Mouse (Mus musculus) forebrain, postnatal 0 days (tissue): ENCODE results near the gene Cbx4. TPM values are rescaled to one million over a fixed set of nuclear protein-coding genes. Genes with fewer than 3 reads are reported as not detected.

Source experiments
- ATAC-seq: fragments of 200-750 bp; cut with Nextera tagmentation; 2 replicates; pipeline ENCODE4 v1.8.0; 2017; ENCODE audit warnings: mild to moderate bottlenecking, moderate library complexity
- DNase-seq: peaks from one replicate; pipeline ENCODE4 v3.0.0-alpha.2; 2015
- H3K27ac ChIP-seq: fragments of 300-500 bp; sonication (generic); 2 replicates; pipeline ENCODE4 v1.5.1; 2014; ENCODE audit warnings: low read depth, mild to moderate bottlenecking, antibody characterized with exemption, low read length, moderate library complexity, mixed read lengths
- H3K27me3 ChIP-seq: fragments of 300-500 bp; sonication (generic); 2 replicates; pipeline ENCODE4 v1.6.1; 2014; ENCODE audit warnings: mild to moderate bottlenecking, low read length, mixed read lengths; ENCODE audit not compliant: insufficient read depth
- H3K36me3 ChIP-seq: fragments of 300-500 bp; sonication (generic); 2 replicates; pipeline ENCODE4 v1.6.1; 2014; ENCODE audit warnings: mild to moderate bottlenecking, moderate library complexity; ENCODE audit not compliant: insufficient read depth
- H3K4me1 ChIP-seq: fragments of 300-500 bp; sonication (generic); 2 replicates; pipeline ENCODE4 v1.6.1; 2014; ENCODE audit warnings: antibody characterized with exemption; ENCODE audit not compliant: insufficient read depth
- H3K4me2 ChIP-seq: fragments of 300-500 bp; sonication (generic); 2 replicates; pipeline ENCODE4 v1.6.1; 2014; ENCODE audit warnings: low read depth, mild to moderate bottlenecking, moderate library complexity
- H3K4me3 ChIP-seq: fragments of 300-500 bp; sonication (generic); 2 replicates; pipeline ENCODE4 v1.5.1; 2014; ENCODE audit warnings: low read depth, low read length, mixed read lengths
- H3K9ac ChIP-seq: fragments of 300-500 bp; sonication (generic); 2 replicates; pipeline ENCODE4 v1.6.1; 2014; ENCODE audit warnings: mild to moderate bottlenecking
- H3K9me3 ChIP-seq: fragments of 300-500 bp; sonication (generic); 2 replicates; pipeline ENCODE4 v1.6.1; 2016; ENCODE audit warnings: low read length
- CTCF ChIP-seq: sonication (generic); IDR thresholded peaks from 2 replicates; pipeline ENCODE4 v1.5.1; 2016; ENCODE audit warnings: antibody characterized with exemption, control low read depth, low read depth
- WGBS: fragments of 180-500 bp; shearing (Covaris S2); extraction: QIAGEN DNeasy Blood & Tissue Kit; methylation state at CpG from one replicate; pipeline ENCODE4 v1.1.7; 2014; 5-methylcytosine and 5-hydroxymethylcytosine counted together
- polyA plus RNA-seq: library from polyadenylated mRNA; unstranded; fragments of >200 nt; fragmentation: Nextera tagmentation; extraction: Ambion mirVana; gene quantifications from 2 replicates; pipeline ENCODE4 v1.2.1, GENCODE M21; 2015
- total RNA-seq: library from RNA; depleted of rRNA; stranded (reverse); fragments of >200 nt; gene quantifications from 2 replicates; pipeline ENCODE4 v1.2.3, GENCODE M21; 2014

Gene Cbx4
- total and polyA plus RNA-seq, 2 experiments from 2014 or later, result 26.1 to 38.6 TPM

DNA sequence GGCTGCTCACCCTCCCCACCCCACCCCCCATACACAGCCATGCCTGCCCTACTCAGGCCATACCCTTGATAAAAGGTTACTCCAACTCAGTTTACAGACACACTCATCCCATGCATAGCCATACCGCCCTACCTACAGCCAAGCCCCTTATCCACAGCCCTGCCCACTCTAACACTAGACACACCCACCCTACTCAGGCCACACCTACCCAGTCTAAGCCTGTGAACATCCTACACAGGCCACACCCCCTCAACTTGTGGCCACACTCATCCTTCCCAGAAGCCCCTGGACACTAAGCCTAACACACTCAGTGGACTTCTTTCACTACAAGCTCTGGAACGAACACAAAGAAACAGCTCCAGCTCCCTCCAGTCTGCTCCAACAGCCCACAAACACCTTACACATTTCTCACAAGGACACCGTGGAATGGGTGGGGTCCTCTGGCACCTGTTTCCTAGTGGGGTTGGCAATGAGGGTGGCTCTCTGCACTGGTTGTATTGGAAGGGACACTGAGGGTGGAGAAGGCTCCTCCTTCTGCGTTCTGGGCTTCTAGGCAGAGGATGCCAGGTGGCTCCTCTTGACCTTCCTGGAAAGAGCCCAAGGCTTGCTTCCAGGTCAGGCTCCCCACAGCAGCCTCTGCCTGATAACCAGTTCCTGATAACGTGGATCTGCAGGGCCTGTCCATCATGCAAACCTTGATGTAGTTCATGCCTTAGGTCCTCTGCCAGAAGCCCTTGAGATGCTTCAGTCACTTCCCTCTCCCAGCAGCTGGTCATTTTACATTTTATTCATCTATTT, 37.7 kb upstream of the Cbx4 start:
- no peak for ATAC-seq
- Histone ChIP-seq H3K4me3 (no peak overlapping the region), H3K36me3 (no peaks in the 10 kb centered on the region), H3K4me2 (no peak overlapping the region), H3K9ac (no peak overlapping the region), H3K9me3 (no peaks in the 10 kb centered on the region), H3K27me3 (no peaks in the 10 kb centered on the region), H3K4me1 (peaks cover 4% of the 10 kb centered on the region; the same call in 1 of the 2 replicates), H3K27ac (no peak overlapping the region)
- DNase-seq, result no peak
- no peak for TF ChIP-seq CTCF
- WGBS, result 86% methylated on average over 5 of the region's 5 CpGs

DNA sequence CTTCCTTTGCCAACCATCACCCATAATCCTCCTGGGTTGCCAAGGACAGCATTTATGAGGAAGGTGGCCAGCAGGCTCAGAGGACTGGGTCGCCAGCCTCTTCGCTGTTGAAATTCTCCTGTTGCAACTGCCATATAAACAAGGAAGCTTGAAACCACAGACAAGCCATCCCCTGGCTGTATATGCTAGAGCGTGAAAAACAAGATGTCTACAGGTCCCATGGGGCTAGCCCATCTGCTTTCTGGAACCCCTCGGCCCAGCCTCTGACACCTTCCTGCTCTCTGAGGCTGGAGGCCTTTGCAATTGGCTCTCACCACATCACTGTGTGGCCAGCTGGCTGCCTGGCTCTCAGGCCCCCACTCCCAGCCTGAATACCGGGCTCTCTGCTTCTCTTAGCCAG, 36.4 kb upstream of the Cbx4 start:
- DNase-seq (no peak), ATAC-seq (no peak)
- H3K4me1 ChIP-seq, result peaks cover 5% of the 10 kb centered on the region; the same call in 1 of the 2 replicates
- H3K4me2 ChIP-seq, result no peak overlapping the region
- H3K4me3 ChIP-seq, result no peak overlapping the region
- no peak overlapping the region for H3K27ac ChIP-seq
- H3K9me3 ChIP-seq, result no peaks in the 10 kb centered on the region
- WGBS, result 86% methylated on average over 5 of the region's 5 CpGs
- no peak overlapping the region for H3K9ac ChIP-seq
- no peak for TF ChIP-seq CTCF
- H3K36me3 ChIP-seq, result no peaks in the 10 kb centered on the region
- no peaks in the 10 kb centered on the region for H3K27me3 ChIP-seq

DNA sequence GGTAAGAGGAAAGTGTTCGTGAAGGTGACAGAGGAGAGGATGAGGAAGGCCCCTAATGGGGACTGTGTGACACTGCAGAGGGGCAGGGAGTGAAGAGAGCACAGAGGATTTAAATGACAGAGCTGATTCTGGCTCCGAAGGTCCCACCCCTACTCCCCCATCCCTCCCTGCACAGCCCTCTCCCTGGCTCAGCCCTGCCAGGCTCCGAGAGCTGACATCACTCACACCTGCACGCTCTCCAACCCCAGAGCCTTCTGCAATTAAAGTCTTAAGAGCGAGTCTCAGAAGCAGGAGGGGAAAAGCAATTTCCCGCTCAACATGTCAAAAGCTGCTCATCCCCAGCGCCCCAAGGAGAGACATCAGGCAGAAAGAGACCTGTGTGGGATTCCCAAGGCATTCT, 32.9 kb upstream of the Cbx4 start:
- no peak overlapping the region for H3K27ac ChIP-seq
- H3K4me1 ChIP-seq, result 0 out of 2 replicates have a peak, but pooled peaks cover 5% of the 10 kb centered on the region
- no peaks in the 10 kb centered on the region for H3K36me3 ChIP-seq
- H3K4me3 ChIP-seq, result no peak overlapping the region
- no peaks in the 10 kb centered on the region for H3K9me3 ChIP-seq
- no peak overlapping the region for H3K9ac ChIP-seq
- TF ChIP-seq CTCF, result 0 out of 2 replicates have a peak, but pooled peaks have one; percentile 3
- no peak for DNase-seq
- H3K4me2 ChIP-seq, result no peak overlapping the region
- peak; percentile 95 for ATAC-seq
- 24% methylated on average over 7 of the region's 7 CpGs for WGBS
- H3K27me3 ChIP-seq, result no peaks in the 10 kb centered on the region

DNA sequence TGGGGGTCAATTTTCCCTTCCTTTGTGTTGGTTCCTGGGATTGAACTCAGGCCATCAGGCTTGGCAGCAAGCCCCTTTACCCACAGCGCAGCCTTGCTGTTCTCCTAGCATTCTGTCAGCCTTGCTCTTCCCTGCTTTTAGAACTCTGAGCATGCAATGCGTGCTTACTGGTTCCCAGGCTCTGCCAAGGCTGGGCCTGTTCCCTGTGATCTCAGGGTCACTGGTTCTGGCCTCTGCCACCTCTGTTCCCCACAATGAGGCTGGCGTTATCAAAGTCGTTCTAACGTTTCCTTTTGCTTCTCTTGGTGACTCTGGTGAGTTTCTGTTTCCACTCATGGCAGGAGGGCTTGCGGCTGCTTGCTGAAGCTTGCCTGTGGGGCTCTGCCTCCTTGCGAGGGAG, 31.9 kb upstream of the Cbx4 start:
- no peak overlapping the region for H3K9ac ChIP-seq
- H3K9me3 ChIP-seq, result no peaks in the 10 kb centered on the region
- 0 out of 2 replicates have a peak, but pooled peaks cover 5% of the 10 kb centered on the region for H3K4me1 ChIP-seq
- WGBS, result 45% methylated on average over 7 of the region's 7 CpGs
- H3K27ac ChIP-seq, result no peak overlapping the region
- H3K27me3 ChIP-seq, result no peaks in the 10 kb centered on the region
- TF ChIP-seq CTCF, result no peak
- DNase-seq, result no peak
- no peak overlapping the region for H3K4me3 ChIP-seq
- no peak for ATAC-seq
- no peak overlapping the region for H3K4me2 ChIP-seq
- no peaks in the 10 kb centered on the region for H3K36me3 ChIP-seq

DNA sequence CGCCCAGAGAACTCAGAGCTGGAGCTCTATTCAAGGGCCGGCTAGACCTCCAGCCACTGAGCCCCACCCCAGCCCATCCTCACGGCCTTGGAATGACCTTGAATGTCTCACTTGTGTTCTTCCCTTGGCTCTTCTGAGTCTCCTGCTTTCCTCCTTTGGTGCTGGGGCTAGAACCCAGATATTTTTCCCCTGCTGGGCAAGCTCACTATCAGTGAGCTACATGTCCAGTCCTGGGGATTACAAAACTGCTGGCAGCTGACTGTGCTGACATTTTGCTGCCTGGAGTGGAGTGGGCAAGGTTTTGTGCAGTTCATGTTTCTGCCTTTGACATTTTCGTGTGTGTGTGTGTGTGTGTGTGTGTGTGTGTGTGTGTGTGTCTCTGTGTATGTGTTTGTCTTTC, 31.0 kb upstream of the Cbx4 start:
- WGBS, result 77% methylated on average over 4 of the region's 4 CpGs

DNA sequence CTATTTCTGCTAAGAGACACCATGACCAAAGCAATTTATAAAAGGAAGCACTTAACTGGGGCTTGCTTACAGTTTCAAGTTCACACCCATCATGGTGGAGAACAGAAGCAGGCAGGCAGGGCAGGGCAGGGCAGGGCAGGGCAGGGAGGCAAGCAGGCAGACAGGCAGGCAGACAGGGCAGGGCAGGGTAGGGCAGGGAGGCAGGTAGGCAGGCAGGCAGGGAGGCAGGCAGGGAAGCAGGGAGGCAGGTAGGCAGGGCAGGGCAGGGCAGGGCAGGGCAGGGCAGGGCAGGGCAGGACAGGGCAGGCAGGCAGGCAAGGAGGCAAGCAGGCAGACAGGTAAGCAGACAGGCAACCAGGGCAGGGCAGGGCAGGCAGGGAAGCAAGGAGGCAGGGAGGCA, 26.7 kb upstream of the Cbx4 start:
- no peaks in the 10 kb centered on the region for H3K27me3 ChIP-seq
- no peaks in the 10 kb centered on the region for H3K4me1 ChIP-seq
- DNase-seq (no peak), ATAC-seq (no peak)
- no peaks in the 10 kb centered on the region for H3K36me3 ChIP-seq
- H3K27ac ChIP-seq, result no peak overlapping the region
- no peaks in the 10 kb centered on the region for H3K9me3 ChIP-seq
- H3K4me3 ChIP-seq, result no peak overlapping the region
- no peak overlapping the region for H3K9ac ChIP-seq
- H3K4me2 ChIP-seq, result no peak overlapping the region
- TF ChIP-seq CTCF, result no peak

More for the DNA sequence above, 31.0 kb upstream of the Cbx4 start:
- Histone ChIP-seq H3K36me3 (no peaks in the 10 kb centered on the region), H3K4me1 (0 out of 2 replicates have a peak, but pooled peaks cover 5% of the 10 kb centered on the region), H3K27me3 (no peaks in the 10 kb centered on the region), H3K27ac (no peak overlapping the region), H3K4me2 (no peak overlapping the region), H3K9me3 (no peaks in the 10 kb centered on the region), H3K4me3 (no peak overlapping the region), H3K9ac (no peak overlapping the region)
- no peak for DNase-seq
- no peak for ATAC-seq
- no peak for TF ChIP-seq CTCF

DNA sequence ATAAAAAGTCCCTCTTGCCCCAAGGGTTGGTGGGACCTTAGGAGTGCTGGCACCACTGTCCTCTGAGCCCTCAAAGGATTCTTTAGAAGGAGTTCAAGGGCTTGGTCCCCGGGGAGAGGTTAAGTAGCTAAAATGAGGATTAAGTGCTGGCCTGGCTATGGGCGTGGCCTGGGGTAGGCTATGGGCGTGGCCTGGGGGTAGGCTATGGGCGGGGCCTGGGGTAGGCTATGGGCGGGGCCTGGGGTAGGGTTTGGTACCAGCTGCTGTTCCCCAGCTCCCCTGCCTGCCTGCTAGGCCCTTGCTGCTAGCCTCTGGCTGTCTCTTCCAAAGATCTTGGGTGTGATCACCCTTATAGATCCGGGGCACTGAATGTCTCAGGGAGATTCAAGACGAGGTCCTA, 25.3 kb upstream of the Cbx4 start:
- 12% methylated on average over 6 of the region's 7 CpGs for WGBS

More for the DNA sequence above, 25.3 kb upstream of the Cbx4 start:
- H3K9ac ChIP-seq, result no peak overlapping the region
- H3K4me1 ChIP-seq, result no peaks in the 10 kb centered on the region
- ATAC-seq, result no peak
- H3K9me3 ChIP-seq, result no peaks in the 10 kb centered on the region
- no peaks in the 10 kb centered on the region for H3K27me3 ChIP-seq
- H3K36me3 ChIP-seq, result no peaks in the 10 kb centered on the region
- H3K27ac ChIP-seq, result no peak overlapping the region
- no peak for DNase-seq
- H3K4me2 ChIP-seq, result no peak overlapping the region
- no peak overlapping the region for H3K4me3 ChIP-seq
- no peak for TF ChIP-seq CTCF
